Comparison of ENCODE assay signal across 22 mouse cellular contexts in the genomic region with DNA sequence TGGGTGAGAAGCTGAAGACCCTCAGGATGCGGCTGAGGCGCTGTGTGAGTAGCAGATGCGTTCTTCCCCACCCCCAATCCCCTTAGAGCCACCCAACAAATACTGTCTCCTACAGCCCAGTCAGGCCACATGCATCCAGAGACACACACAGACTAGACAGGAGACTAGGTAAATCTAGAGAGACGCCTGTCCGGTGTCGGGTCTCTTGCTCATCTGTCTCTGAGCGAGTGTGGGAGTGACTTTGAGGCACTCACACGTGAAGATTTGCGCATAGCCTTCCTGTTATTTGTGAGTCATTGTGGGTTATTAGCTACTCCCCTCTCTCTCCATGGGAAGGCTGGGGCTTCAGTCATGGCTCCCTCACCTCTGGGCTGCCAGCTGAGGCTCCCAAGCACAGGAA. TPM values are rescaled to one million over a fixed set of nuclear protein-coding genes. Genes with fewer than 3 reads are reported as not detected.
DNase-seq lines count a peak whose midpoint lies in the region; ATAC-seq lines count a peak whose summit lies in the region.
"Had no signal": no experiment of that assay in that cellular context is flagged by ENCODE, and none has a peak within 500 bp of the region (broad histone marks: within the 10 kb centered on the region; RNA-seq: fewer than 3 reads in every experiment).

No protein-coding gene starts in this region.

- peak; percentile 61; the same call in 1 of the 2 replicates for ATAC-seq in kidney, embryonic 16.5 days (ENCODE audit: low FRiP score, low TSS enrichment)
- ATAC-seq: intestine, embryonic 16.5 days had no signal

- no peak overlapping the region for H3K9ac ChIP-seq in kidney, embryonic 16.5 days (replicated peaks; ENCODE audit: low read length)
- H3K9ac ChIP-seq: heart, embryonic 13.5 days; hindbrain, embryonic 13.5 days had no signal

- H3K36me3 ChIP-seq in kidney, embryonic 16.5 days (ENCODE audit: insufficient read depth, low read length): no peaks in the 10 kb centered on the region
- H3K36me3 ChIP-seq in splenic B cell, adult 2 months (ENCODE audit: control insufficient read depth, insufficient read depth, low read length, poor library complexity, severe bottlenecking): no peaks in the 10 kb centered on the region
- H3K36me3 ChIP-seq: forebrain, embryonic 10.5 days; G1E; heart, embryonic 13.5 days; hindbrain, embryonic 13.5 days had no signal

- H3K27me3 ChIP-seq in kidney, embryonic 16.5 days (ENCODE audit: insufficient read depth, low read length): peaks cover 4% of the 10 kb centered on the region; the same call in 1 of the 2 replicates
- no peaks in the 10 kb centered on the region for H3K27me3 ChIP-seq in splenic B cell, adult 2 months (ENCODE audit: control insufficient read depth, insufficient read depth, low read length, poor library complexity, severe bottlenecking)
- H3K27me3 ChIP-seq: hindbrain, embryonic 13.5 days had no signal

- H3K4me2 ChIP-seq in kidney, embryonic 16.5 days (replicated peaks; ENCODE audit: low read depth, low read length): no peak overlapping the region
- H3K4me2 ChIP-seq: heart, embryonic 13.5 days; hindbrain, embryonic 13.5 days; liver, embryonic 11.5 days; midbrain, embryonic 11.5 days had no signal

- H3K27ac ChIP-seq in kidney, embryonic 16.5 days (ENCODE audit: low read length): no peak overlapping the region
- H3K27ac ChIP-seq: forebrain, embryonic 10.5 days; heart, embryonic 13.5 days; hindbrain, embryonic 13.5 days had no signal

- 47% methylated on average over 9 of the region's 9 CpGs for WGBS in kidney, embryonic 16.5 days

- peaks cover 17% of the 10 kb centered on the region for H3K4me1 ChIP-seq in kidney, embryonic 16.5 days (ENCODE audit: insufficient read depth, low read length)
- H3K4me1 ChIP-seq: forebrain, embryonic 10.5 days; hindbrain, embryonic 13.5 days had no signal

- H3K4me3 ChIP-seq in kidney, embryonic 16.5 days (ENCODE audit: low read length): no peak overlapping the region
- H3K4me3 ChIP-seq: forebrain, embryonic 10.5 days; heart, embryonic 13.5 days; hindbrain, embryonic 13.5 days had no signal

- H3K9me3 ChIP-seq in kidney, embryonic 16.5 days (ENCODE audit: low read length): no peaks in the 10 kb centered on the region
- H3K9me3 ChIP-seq: forebrain, embryonic 10.5 days; G1E; heart, embryonic 13.5 days; hindbrain, embryonic 13.5 days had no signal

- no peak for DNase-seq in kidney, adult 8-10 months
- peak; percentile 65 for DNase-seq in CD4-positive, CD25-positive, alpha-beta regulatory T cell, adult 2 months (ENCODE audit: low read depth, low spot score)
- peak; percentile 20 for DNase-seq in c-Kit-positive CD71-negative TER-119-negative erythroid progenitor cells, embryonic 14.5 days (ENCODE audit: low read depth)
- peak; percentile 32 for DNase-seq in splenic B cell, adult 2 months (ENCODE audit: low read depth, low spot score)
- DNase-seq in ovary, postnatal 14 days (ENCODE audit: low spot score): no peak
- DNase-seq in spleen, postnatal 10 days (ENCODE audit: low spot score in 2 of 2): no peak
- DNase-seq: adrenal gland, postnatal 36 days; cerebellum, adult 8-10 months; heart, adult 11 months; layer of hippocampus, adult 9-11 months; lung, adult 18-20 months had no signal

RNA-seq across cellular contexts. Expression of gene Il10, which starts 1.8 kb away (rescaled TPM):
- not detected in 2 replicates for polyA plus RNA-seq in kidney, embryonic 16.5 days (2015; fragmentation: Nextera tagmentation; extraction: Ambion mirVana)
- polyA plus RNA-seq: C2C12; forebrain, embryonic 10.5 days; G1E; heart, embryonic 13.5 days; hindbrain, embryonic 13.5 days; intestine, embryonic 16.5 days; limb, embryonic 11.5 days; liver, embryonic 11.5 days; midbrain, embryonic 11.5 days; neural tube, embryonic 14.5 days had no signal

Comparison
In these comparisons a context has a peak if more than half of its experiments do, and no peak if none do; other contexts are left out.
1. DNase-seq: peak in CD4-positive, CD25-positive, alpha-beta regulatory T cell, adult 2 months (single experiment), c-Kit-positive CD71-negative TER-119-negative erythroid progenitor cells, embryonic 14.5 days (single experiment) and splenic B cell, adult 2 months (single experiment); none in kidney, adult 8-10 months (0 of 2), ovary, postnatal 14 days (single experiment) and spleen, postnatal 10 days (0 of 2).